Mouse (Mus musculus): ENCODE data around the gene St6galnac5. TPM values are rescaled to one million over a fixed set of nuclear protein-coding genes. Genes with fewer than 3 reads are reported as not detected.

St6galnac5 gene
- polyA plus RNA-seq, 1 experiment = not detected

GRCm38 (mm10) chr3:152914376-152914775, 67.7 kb downstream of the St6galnac5 start:
- Histone ChIP-seq H3K36me3 (ENCODE audit: control insufficient read depth, insufficient read depth) (no peaks in the 10 kb centered on the region), H3K27me3 (ENCODE audit: control insufficient read depth, insufficient read depth, insufficient read length) (no peaks in the 10 kb centered on the region), H3K79me2 (ENCODE audit: control insufficient read depth, insufficient read depth) (no peaks in the 10 kb centered on the region), H3K4me3 (no peak overlapping the region), H3K4me2 (ENCODE audit: low read depth) (no peak overlapping the region), H3ac (ENCODE audit: control insufficient read depth, insufficient read length) (no peak overlapping the region)
- no peak for TF ChIP-seq POLR2AphosphoS2 (IDR thresholded peaks at IDR 0.05; ENCODE audit: insufficient read length, low read depth)
- no peak for TF ChIP-seq MYOD1 (IDR thresholded peaks at IDR 0.05; ENCODE audit: control insufficient read depth in 1 of 3, insufficient read length in 2 of 3, low read depth in 2 of 3)

- H3K79me2 ChIP-seq (ENCODE audit: control insufficient read depth, insufficient read depth) = no peaks in the 10 kb centered on the region
- H3K4me2 ChIP-seq (ENCODE audit: low read depth) = no peak overlapping the region
- no peak for TF ChIP-seq TCF3 (IDR thresholded peaks at IDR 0.05; ENCODE audit: insufficient read length, low read depth)
- no peak overlapping the region for H3ac ChIP-seq (ENCODE audit: control insufficient read depth, insufficient read length)
- H3K27me3 ChIP-seq (ENCODE audit: control insufficient read depth, insufficient read depth, insufficient read length) = no peaks in the 10 kb centered on the region
- no peaks in the 10 kb centered on the region for H3K36me3 ChIP-seq (ENCODE audit: control insufficient read depth, insufficient read depth)
- H3K4me3 ChIP-seq = no peak overlapping the region
Observed at GRCm38 (mm10) chr3:152913625-152914024, 68.4 kb downstream of the St6galnac5 start.

- no peak for TF ChIP-seq CEBPB (IDR thresholded peaks at IDR 0.05; ENCODE audit: insufficient read depth, poor library complexity, severe bottlenecking)
- TF ChIP-seq USF1 (IDR thresholded peaks at IDR 0.05; ENCODE audit: low read depth) = no peak
- TF ChIP-seq REST (IDR thresholded peaks at IDR 0.05; ENCODE audit: insufficient read depth, insufficient read length) = no peak
- TF ChIP-seq MAX (IDR thresholded peaks at IDR 0.05; ENCODE audit: low read depth) = no peak
- no peak for TF ChIP-seq MYOG (IDR thresholded peaks at IDR 0.05; ENCODE audit: control insufficient read depth in 1 of 3, insufficient read depth in 1 of 3, insufficient read length in 2 of 3, low read depth in 2 of 3)
- no peak overlapping the region for H3ac ChIP-seq (ENCODE audit: control insufficient read depth, insufficient read length)
- H3K27me3 ChIP-seq (ENCODE audit: control insufficient read depth, insufficient read depth, insufficient read length) = no peaks in the 10 kb centered on the region
- no peaks in the 10 kb centered on the region for H3K36me3 ChIP-seq (ENCODE audit: control insufficient read depth, insufficient read depth)
- H3K4me3 ChIP-seq = no peak overlapping the region
- H3K4me2 ChIP-seq (ENCODE audit: low read depth) = no peak overlapping the region
- H3K79me2 ChIP-seq (ENCODE audit: control insufficient read depth, insufficient read depth) = no peaks in the 10 kb centered on the region
Observed at GRCm38 (mm10) chr3:152913150-152913549, 68.9 kb downstream of the St6galnac5 start.

- Histone ChIP-seq H3K27me3 (ENCODE audit: control insufficient read depth, insufficient read depth, insufficient read length) (no peaks in the 10 kb centered on the region), H3ac (ENCODE audit: control insufficient read depth, insufficient read length) (no peak overlapping the region), H3K4me2 (ENCODE audit: low read depth) (no peak overlapping the region), H3K36me3 (ENCODE audit: control insufficient read depth, insufficient read depth) (no peaks in the 10 kb centered on the region), H3K4me3 (no peak overlapping the region), H3K79me2 (ENCODE audit: control insufficient read depth, insufficient read depth) (no peaks in the 10 kb centered on the region)
- TF ChIP-seq MYOD1 (IDR thresholded peaks at IDR 0.05; ENCODE audit: control insufficient read depth in 1 of 3, insufficient read length in 2 of 3, low read depth in 2 of 3) (no peak), TCF12 (IDR thresholded peaks at IDR 0.05; ENCODE audit: insufficient read depth, poor library complexity, severe bottlenecking) (no peak), SRF (IDR thresholded peaks at IDR 0.05; ENCODE audit: control insufficient read depth, insufficient read length, low read depth) (no peak), MYOG (IDR thresholded peaks at IDR 0.05; ENCODE audit: control insufficient read depth in 1 of 3, insufficient read depth in 1 of 3, insufficient read length in 2 of 3, low read depth in 2 of 3) (no peak), TCF3 (IDR thresholded peaks at IDR 0.05; ENCODE audit: insufficient read length, low read depth) (no peak), USF1 (IDR thresholded peaks at IDR 0.05; ENCODE audit: low read depth) (no peak), POLR2AphosphoS2 (IDR thresholded peaks at IDR 0.05; ENCODE audit: insufficient read length, low read depth) (no peak), POLR2A (IDR thresholded peaks at IDR 0.05; ENCODE audit: insufficient read length, low read depth) (no peak), E2F4 (IDR thresholded peaks at IDR 0.05; ENCODE audit: insufficient read depth) (no peak), MAX (IDR thresholded peaks at IDR 0.05; ENCODE audit: low read depth) (no peak), REST (IDR thresholded peaks at IDR 0.05; ENCODE audit: insufficient read depth, insufficient read length) (no peak), CEBPB (IDR thresholded peaks at IDR 0.05; ENCODE audit: insufficient read depth, poor library complexity, severe bottlenecking) (no peak)
Observed at GRCm38 (mm10) chr3:152912216-152913101, 69.6 kb downstream of the St6galnac5 start.

- no peaks in the 10 kb centered on the region for H3K27me3 ChIP-seq (ENCODE audit: control insufficient read depth, insufficient read depth, insufficient read length)
- no peaks in the 10 kb centered on the region for H3K36me3 ChIP-seq (ENCODE audit: control insufficient read depth, insufficient read depth)
- TF ChIP-seq POLR2A (IDR thresholded peaks at IDR 0.05; ENCODE audit: insufficient read length, low read depth) (no peak), MYOG (IDR thresholded peaks at IDR 0.05; ENCODE audit: control insufficient read depth in 1 of 3, insufficient read depth in 1 of 3, insufficient read length in 2 of 3, low read depth in 2 of 3) (no peak), MAX (IDR thresholded peaks at IDR 0.05; ENCODE audit: low read depth) (no peak), USF1 (IDR thresholded peaks at IDR 0.05; ENCODE audit: low read depth) (no peak), E2F4 (IDR thresholded peaks at IDR 0.05; ENCODE audit: insufficient read depth) (no peak), REST (IDR thresholded peaks at IDR 0.05; ENCODE audit: insufficient read depth, insufficient read length) (no peak), TCF12 (IDR thresholded peaks at IDR 0.05; ENCODE audit: insufficient read depth, poor library complexity, severe bottlenecking) (no peak), MYOD1 (IDR thresholded peaks at IDR 0.05; ENCODE audit: control insufficient read depth in 1 of 3, insufficient read length in 2 of 3, low read depth in 2 of 3) (no peak), SRF (IDR thresholded peaks at IDR 0.05; ENCODE audit: control insufficient read depth, insufficient read length, low read depth) (no peak), CEBPB (IDR thresholded peaks at IDR 0.05; ENCODE audit: insufficient read depth, poor library complexity, severe bottlenecking) (no peak), POLR2AphosphoS2 (IDR thresholded peaks at IDR 0.05; ENCODE audit: insufficient read length, low read depth) (no peak), TCF3 (IDR thresholded peaks at IDR 0.05; ENCODE audit: insufficient read length, low read depth) (no peak)
- H3K79me2 ChIP-seq (ENCODE audit: control insufficient read depth, insufficient read depth) = no peaks in the 10 kb centered on the region
- no peak overlapping the region for H3K4me2 ChIP-seq (ENCODE audit: low read depth)
- no peak overlapping the region for H3K4me3 ChIP-seq
- no peak overlapping the region for H3ac ChIP-seq (ENCODE audit: control insufficient read depth, insufficient read length)
Observed at GRCm38 (mm10) chr3:152911578-152911977, 70.5 kb downstream of the St6galnac5 start.

Measured in myocyte (in vitro differentiated cells).